Mouse (Mus musculus) embryonic facial prominence, embryonic 13.5 days (tissue): ENCODE results near the gene Sgo1. TPM values are rescaled to one million over a fixed set of nuclear protein-coding genes. Genes with fewer than 3 reads are reported as not detected.
"Not testable (repeated sequence)": the region's sequence is repeated elsewhere in the genome, so short reads cannot be mapped to it uniquely, and the experiment has no call there.

ENCODE experiments used
- ATAC-seq: fragments of 200-750 bp; cut with Nextera tagmentation; 2 replicates; pipeline ENCODE4 v1.8.0; 2017; ENCODE audit warnings: low read depth; ENCODE audit not compliant: insufficient number of reproducible peaks, insufficient read depth, low FRiP score, low TSS enrichment
- H3K27ac ChIP-seq: fragments of 300-500 bp; sonication (generic); 2 replicates; pipeline ENCODE4 v1.5.1; 2015; ENCODE audit warnings: moderate library complexity, mild to moderate bottlenecking, inconsistent platforms
- H3K27me3 ChIP-seq: fragments of 300-500 bp; sonication (generic); 2 replicates; pipeline ENCODE4 v1.6.1; 2015; ENCODE audit warnings: mild to moderate bottlenecking, inconsistent platforms
- H3K36me3 ChIP-seq: fragments of 300-500 bp; sonication (generic); 2 replicates; pipeline ENCODE4 v1.6.1; 2015; ENCODE audit warnings: mild to moderate bottlenecking, inconsistent platforms
- H3K4me1 ChIP-seq: fragments of 300-500 bp; sonication (generic); 2 replicates; pipeline ENCODE4 v1.6.1; 2015; ENCODE audit warnings: inconsistent platforms
- H3K4me2 ChIP-seq: fragments of 300-500 bp; sonication (generic); 2 replicates; pipeline ENCODE4 v1.6.1; 2015; ENCODE audit warnings: moderate library complexity, mild to moderate bottlenecking, inconsistent platforms
- H3K4me3 ChIP-seq: fragments of 300-500 bp; sonication (generic); 2 replicates; pipeline ENCODE4 v1.5.1; 2015; ENCODE audit warnings: mild to moderate bottlenecking, inconsistent platforms
- H3K9ac ChIP-seq: fragments of 300-500 bp; sonication (generic); 2 replicates; pipeline ENCODE4 v1.6.1; 2015; ENCODE audit warnings: mild to moderate bottlenecking, inconsistent platforms
- H3K9me3 ChIP-seq: fragments of 300-500 bp; sonication (generic); 2 replicates; pipeline ENCODE4 v1.6.1; 2016; ENCODE audit warnings: inconsistent platforms
- whole genome bisulfite sequencing: fragments of 180-500 bp; shearing (Covaris S2); methylation state at CpG from one replicate; pipeline ENCODE4 v1.1.7; 2015; ENCODE audit warnings: mixed read lengths; 5-methylcytosine and 5-hydroxymethylcytosine counted together
- polyA plus RNA-seq: library from polyadenylated mRNA; unstranded; fragments of >200 nt; fragmentation: Nextera tagmentation; extraction: Ambion mirVana; gene quantifications from 2 replicates; pipeline ENCODE4 v1.2.1, GENCODE M21; 2015

Sgo1 gene
- polyA plus RNA-seq, 1 experiment from 2014 or later: 43.8 TPM

- Histone ChIP-seq H3K36me3 (peaks cover 29% of the 10 kb centered on the region), H3K4me2 (no peak overlapping the region), H3K9ac (no peak overlapping the region), H3K9me3 (no peaks in the 10 kb centered on the region), H3K27ac (no peak overlapping the region), H3K4me1 (no peaks in the 10 kb centered on the region), H3K4me3 (no peak overlapping the region), H3K27me3 (no peaks in the 10 kb centered on the region)
- no peak for ATAC-seq
- 85% methylated on average over 3 of the region's 3 CpGs for WGBS
These were observed 24.9 kb downstream of the Sgo1 start for GRCm38 (mm10) chr17:53664267-53664666.

GRCm38 (mm10) chr17:53661056-53661840 lies 27.9 kb downstream of the Sgo1 start:
- no peaks in the 10 kb centered on the region for H3K4me1 ChIP-seq
- no peak overlapping the region for H3K4me3 ChIP-seq
- no peaks in the 10 kb centered on the region for H3K9me3 ChIP-seq
- no peak overlapping the region for H3K4me2 ChIP-seq
- ATAC-seq: no peak
- H3K9ac ChIP-seq: no peak overlapping the region
- WGBS: 69% methylated on average over 6 of the region's 6 CpGs
- H3K36me3 ChIP-seq: peaks cover 29% of the 10 kb centered on the region
- H3K27ac ChIP-seq: no peak overlapping the region
- H3K27me3 ChIP-seq: no peaks in the 10 kb centered on the region

- WGBS: 82% methylated on average over 4 of the region's 4 CpGs
- H3K9ac ChIP-seq: no peak overlapping the region
- no peak overlapping the region for H3K27ac ChIP-seq
- H3K27me3 ChIP-seq: no peaks in the 10 kb centered on the region
- H3K9me3 ChIP-seq: no peaks in the 10 kb centered on the region
- H3K4me2 ChIP-seq: no peak overlapping the region
- no peaks in the 10 kb centered on the region for H3K4me1 ChIP-seq
- peaks cover 31% of the 10 kb centered on the region for H3K36me3 ChIP-seq
- no peak overlapping the region for H3K4me3 ChIP-seq
- no peak for ATAC-seq
These were observed 29.4 kb downstream of the Sgo1 start for GRCm38 (mm10) chr17:53659738-53660137.

- ATAC-seq: no peak
- 87% methylated on average over 8 of the region's 8 CpGs for WGBS
- Histone ChIP-seq H3K4me3 (no peak overlapping the region), H3K9ac (no peak overlapping the region), H3K9me3 (no peaks in the 10 kb centered on the region), H3K27me3 (no peaks in the 10 kb centered on the region), H3K4me2 (no peak overlapping the region), H3K4me1 (no peaks in the 10 kb centered on the region), H3K27ac (no peak overlapping the region), H3K36me3 (peaks cover 35% of the 10 kb centered on the region)
These were observed 29.9 kb downstream of the Sgo1 start for GRCm38 (mm10) chr17:53659230-53659629.

- no peaks in the 10 kb centered on the region for H3K27me3 ChIP-seq
- no peak overlapping the region for H3K4me2 ChIP-seq
- ATAC-seq: no peak
- no peak overlapping the region for H3K4me3 ChIP-seq
- no peak overlapping the region for H3K9ac ChIP-seq
- no peaks in the 10 kb centered on the region for H3K9me3 ChIP-seq
- no peak overlapping the region for H3K27ac ChIP-seq
- WGBS: 82% methylated on average over 2 of the region's 2 CpGs
- no peaks in the 10 kb centered on the region for H3K4me1 ChIP-seq
- H3K36me3 ChIP-seq: peaks cover 41% of the 10 kb centered on the region
These were observed 30.5 kb downstream of the Sgo1 start for GRCm38 (mm10) chr17:53658668-53659067.

GRCm38 (mm10) chr17:53657391-53657790 lies 31.7 kb downstream of the Sgo1 start:
- ATAC-seq, H3K4me1 ChIP-seq, H3K4me2 ChIP-seq, H3K27ac ChIP-seq, H3K9me3 ChIP-seq, H3K9ac ChIP-seq, H3K27me3 ChIP-seq, H3K4me3 ChIP-seq: not testable (repeated sequence)
- 62% methylated on average over 2 of the region's 2 CpGs for WGBS
- peaks cover 48% of the 10 kb centered on the region for H3K36me3 ChIP-seq

GRCm38 (mm10) chr17:53656369-53656860 lies 32.7 kb downstream of the Sgo1 start:
- Histone ChIP-seq H3K27ac (no peak overlapping the region), H3K27me3 (no peaks in the 10 kb centered on the region), H3K4me1 (no peaks in the 10 kb centered on the region), H3K9ac (no peak overlapping the region), H3K9me3 (no peaks in the 10 kb centered on the region), H3K4me2 (no peak overlapping the region), H3K36me3 (peaks cover 48% of the 10 kb centered on the region), H3K4me3 (no peak overlapping the region)
- 69% methylated on average over 6 of the region's 6 CpGs for WGBS
- no peak for ATAC-seq

GRCm38 (mm10) chr17:53655959-53656358 lies 33.2 kb downstream of the Sgo1 start:
- 83% methylated on average over 2 of the region's 2 CpGs for WGBS
- Histone ChIP-seq H3K4me3 (no peak overlapping the region), H3K27me3 (no peaks in the 10 kb centered on the region), H3K9ac (no peak overlapping the region), H3K36me3 (peaks cover 48% of the 10 kb centered on the region), H3K4me2 (no peak overlapping the region), H3K4me1 (no peaks in the 10 kb centered on the region), H3K27ac (no peak overlapping the region), H3K9me3 (no peaks in the 10 kb centered on the region)
- no peak for ATAC-seq

- H3K4me1 ChIP-seq: no peaks in the 10 kb centered on the region
- no peak overlapping the region for H3K4me3 ChIP-seq
- H3K9ac ChIP-seq: no peak overlapping the region
- WGBS: 87% methylated on average over 6 of the region's 6 CpGs
- no peak overlapping the region for H3K27ac ChIP-seq
- H3K4me2 ChIP-seq: no peak overlapping the region
- peaks cover 42% of the 10 kb centered on the region for H3K36me3 ChIP-seq
- no peaks in the 10 kb centered on the region for H3K9me3 ChIP-seq
- H3K27me3 ChIP-seq: no peaks in the 10 kb centered on the region
- ATAC-seq: no peak
These were observed 34.1 kb downstream of the Sgo1 start for GRCm38 (mm10) chr17:53655081-53655480.

GRCm38 (mm10) chr17:53654596-53654995 lies 34.5 kb downstream of the Sgo1 start:
- Histone ChIP-seq H3K27me3 (no peaks in the 10 kb centered on the region), H3K4me3 (no peak overlapping the region), H3K36me3 (peaks cover 37% of the 10 kb centered on the region), H3K27ac (no peak overlapping the region), H3K4me2 (no peak overlapping the region), H3K9ac (no peak overlapping the region), H3K4me1 (no peaks in the 10 kb centered on the region), H3K9me3 (no peaks in the 10 kb centered on the region)
- whole genome bisulfite sequencing: 90% methylated on average over 4 of the region's 4 CpGs
- ATAC-seq: no peak

GRCm38 (mm10) chr17:53650251-53650661 lies 38.9 kb downstream of the Sgo1 start:
- no peaks in the 10 kb centered on the region for H3K4me1 ChIP-seq
- H3K9ac ChIP-seq: no peak overlapping the region
- WGBS: 82% methylated on average over 2 of the region's 2 CpGs
- no peak overlapping the region for H3K27ac ChIP-seq
- no peak overlapping the region for H3K4me3 ChIP-seq
- no peak overlapping the region for H3K4me2 ChIP-seq
- peaks cover 40% of the 10 kb centered on the region for H3K36me3 ChIP-seq
- H3K27me3 ChIP-seq: no peaks in the 10 kb centered on the region
- no peaks in the 10 kb centered on the region for H3K9me3 ChIP-seq
- ATAC-seq: no peak

- Histone ChIP-seq H3K4me1 (no peaks in the 10 kb centered on the region), H3K27ac (no peak overlapping the region), H3K9ac (no peak overlapping the region), H3K36me3 (peaks cover 54% of the 10 kb centered on the region), H3K27me3 (no peaks in the 10 kb centered on the region), H3K4me3 (no peak overlapping the region), H3K9me3 (no peaks in the 10 kb centered on the region), H3K4me2 (no peak overlapping the region)
- ATAC-seq: no peak
- WGBS: 90% methylated on average over 4 of the region's 4 CpGs
These were observed 45.8 kb downstream of the Sgo1 start for GRCm38 (mm10) chr17:53643360-53643759.
